Comparison of ENCODE assay signal across 24 mouse cellular contexts in the genomic region with DNA sequence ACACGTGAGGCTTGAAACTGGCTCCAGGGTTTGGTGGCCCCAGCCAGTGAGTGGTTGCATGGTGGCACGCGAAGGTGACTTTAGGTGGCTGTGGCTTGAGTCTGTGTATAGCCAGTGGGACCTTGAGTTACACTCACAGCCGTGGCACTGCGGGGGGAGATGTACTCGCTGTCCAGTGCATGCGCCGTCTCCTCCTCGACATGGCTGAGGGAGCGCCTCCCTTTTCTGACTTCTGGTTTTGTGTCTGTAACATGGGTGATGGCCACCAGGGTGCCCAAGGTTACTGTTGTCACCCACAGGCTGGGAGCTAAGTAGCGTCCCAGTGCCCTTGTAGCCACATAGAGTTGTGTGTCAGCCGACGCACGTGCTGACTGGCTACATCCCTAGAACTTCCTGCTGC. TPM values are rescaled to one million over a fixed set of nuclear protein-coding genes. Genes with fewer than 3 reads are reported as not detected.
DNase-seq lines count a peak whose midpoint lies in the region; ATAC-seq and TF ChIP-seq lines count a peak whose summit lies in the region.
"Had no signal": no experiment of that assay in that cellular context is flagged by ENCODE, and none has a peak within 500 bp of the region (broad histone marks: within the 10 kb centered on the region; RNA-seq: fewer than 3 reads in every experiment).

No protein-coding gene starts in this region.

- DNase-seq in heart, postnatal 4 days = no peak
- no peak for DNase-seq in midbrain, embryonic 11.5 days (ENCODE audit: low spot score, missing footprints)
- DNase-seq in embryonic facial prominence, embryonic 10.5 days (ENCODE audit: low spot score) = no peak
- DNase-seq in liver, embryonic 14.5 days (ENCODE audit: low read depth in 3 of 3, low spot score in 3 of 3) = no peak
- DNase-seq in frontal cortex, postnatal 36 days (ENCODE audit: low spot score in 2 of 2) = no peak
- no peak for DNase-seq in urinary bladder, postnatal 36 days (ENCODE audit: low spot score in 2 of 2)
- DNase-seq: B cell, adult 2 months; cerebellum, adult 2 months; cerebellum, postnatal 36 days; gastrocnemius, postnatal 36 days; kidney, adult 9 months; kidney, postnatal 4 days; layer of hippocampus, adult 9-11 months; left cerebral cortex, postnatal 4 days; lung, postnatal 10 days; spleen, adult 18-20 months had no signal

- no peak overlapping the region for H3K4me3 ChIP-seq in heart, embryonic 12.5 days
- H3K4me3 ChIP-seq in midbrain, embryonic 12.5 days = no peak overlapping the region
- no peak overlapping the region for H3K4me3 ChIP-seq in midbrain, embryonic 11.5 days (ENCODE audit: low read depth, low read length)
- no peak overlapping the region for H3K4me3 ChIP-seq in embryonic facial prominence, embryonic 10.5 days
- no peak overlapping the region for H3K4me3 ChIP-seq in liver, embryonic 14.5 days (ENCODE audit: insufficient read depth in 1 of 2, low read depth in 2 of 2, low read length in 2 of 2)
- H3K4me3 ChIP-seq: intestine, embryonic 15.5 days; left cerebral cortex, adult 2 months; myocyte; neural tube, embryonic 15.5 days; stomach, embryonic 15.5 days had no signal

- no peak for ATAC-seq in heart, embryonic 12.5 days (ENCODE audit: insufficient number of reproducible peaks, low FRiP score)
- ATAC-seq in midbrain, embryonic 12.5 days (ENCODE audit: low FRiP score, low read depth) = no peak
- no peak for ATAC-seq in midbrain, embryonic 11.5 days (ENCODE audit: low FRiP score)
- no peak for ATAC-seq in liver, embryonic 14.5 days (ENCODE audit: insufficient read depth)
- ATAC-seq: forebrain, embryonic 14.5 days had no signal

- H3K36me3 ChIP-seq in heart, embryonic 12.5 days = peaks cover 37% of the 10 kb centered on the region
- H3K36me3 ChIP-seq in midbrain, embryonic 12.5 days = peaks cover 28% of the 10 kb centered on the region
- no peaks in the 10 kb centered on the region; the same call in 1 of the 2 replicates for H3K36me3 ChIP-seq in midbrain, embryonic 11.5 days (ENCODE audit: control insufficient read depth, insufficient read depth, low read length)
- H3K36me3 ChIP-seq in embryonic facial prominence, embryonic 10.5 days (replicated peaks) = peaks cover 80% of the 10 kb centered on the region
- H3K36me3 ChIP-seq in liver, embryonic 14.5 days (replicated peaks; ENCODE audit: control insufficient read depth, insufficient read depth, low read depth) = peaks cover 3% of the 10 kb centered on the region

- 79% methylated on average over 14 of the region's 14 CpGs for WGBS in heart, embryonic 12.5 days
- 91% methylated on average over 14 of the region's 14 CpGs for WGBS in midbrain, embryonic 12.5 days
- 90% methylated on average over 14 of the region's 14 CpGs for whole genome bisulfite sequencing in midbrain, embryonic 11.5 days
- 92% methylated on average over 14 of the region's 14 CpGs for WGBS in embryonic facial prominence, embryonic 10.5 days
- 74% methylated on average over 14 of the region's 14 CpGs for WGBS in liver, embryonic 14.5 days (ENCODE audit: insufficient replicate concordance)

- no peaks in the 10 kb centered on the region for H3K27me3 ChIP-seq in heart, embryonic 12.5 days (replicated peaks)
- peaks cover 23% of the 10 kb centered on the region for H3K27me3 ChIP-seq in midbrain, embryonic 12.5 days
- H3K27me3 ChIP-seq in midbrain, embryonic 11.5 days (ENCODE audit: control insufficient read depth, insufficient read depth, low read length) = peaks cover 1% of the 10 kb centered on the region; the same call in 1 of the 2 replicates
- no peaks in the 10 kb centered on the region for H3K27me3 ChIP-seq in embryonic facial prominence, embryonic 10.5 days (replicated peaks; ENCODE audit: low read depth, poor library complexity, severe bottlenecking)
- no peaks in the 10 kb centered on the region for H3K27me3 ChIP-seq in liver, embryonic 14.5 days (ENCODE audit: control insufficient read depth, insufficient read depth, low read length)
- H3K27me3 ChIP-seq: intestine, embryonic 15.5 days; neural tube, embryonic 15.5 days; stomach, embryonic 15.5 days had no signal

- H3K9ac ChIP-seq in heart, embryonic 12.5 days = no peak overlapping the region; the same call in 1 of the 2 replicates
- H3K9ac ChIP-seq in midbrain, embryonic 12.5 days (replicated peaks) = no peak overlapping the region
- H3K9ac ChIP-seq in midbrain, embryonic 11.5 days (ENCODE audit: low read length) = no peak overlapping the region
- peak overlapping the region; percentile 63 for H3K9ac ChIP-seq in liver, embryonic 14.5 days (replicated peaks)
- H3K9ac ChIP-seq: intestine, embryonic 15.5 days; neural tube, embryonic 15.5 days; stomach, embryonic 15.5 days had no signal

- H3K4me2 ChIP-seq in heart, embryonic 12.5 days = peak overlapping the region; percentile 51
- H3K4me2 ChIP-seq in midbrain, embryonic 12.5 days (replicated peaks) = no peak overlapping the region
- H3K4me2 ChIP-seq in midbrain, embryonic 11.5 days = no peak overlapping the region
- H3K4me2 ChIP-seq in liver, embryonic 14.5 days (ENCODE audit: low read depth) = peak overlapping the region; percentile 90
- H3K4me2 ChIP-seq: intestine, embryonic 15.5 days; neural tube, embryonic 15.5 days; stomach, embryonic 15.5 days had no signal

- peaks cover 35% of the 10 kb centered on the region for H3K4me1 ChIP-seq in heart, embryonic 12.5 days (replicated peaks)
- H3K4me1 ChIP-seq in midbrain, embryonic 12.5 days = peaks cover 8% of the 10 kb centered on the region; the same call in 1 of the 2 replicates
- H3K4me1 ChIP-seq in midbrain, embryonic 11.5 days (ENCODE audit: control insufficient read depth, insufficient read depth, low read length) = peaks cover 5% of the 10 kb centered on the region
- peaks cover 16% of the 10 kb centered on the region for H3K4me1 ChIP-seq in embryonic facial prominence, embryonic 10.5 days
- H3K4me1 ChIP-seq in liver, embryonic 14.5 days (replicated peaks; ENCODE audit: control insufficient read depth in 2 of 2, insufficient read depth in 2 of 2, low read length in 1 of 2) = peaks cover 56 to 60% of the 10 kb centered on the region in 2 experiments
- H3K4me1 ChIP-seq: intestine, embryonic 15.5 days; stomach, embryonic 15.5 days had no signal

- no peaks in the 10 kb centered on the region for H3K9me3 ChIP-seq in heart, embryonic 12.5 days (replicated peaks)
- H3K9me3 ChIP-seq in midbrain, embryonic 12.5 days = no peaks in the 10 kb centered on the region
- no peaks in the 10 kb centered on the region for H3K9me3 ChIP-seq in midbrain, embryonic 11.5 days (ENCODE audit: control insufficient read depth, low read length)
- no peaks in the 10 kb centered on the region for H3K9me3 ChIP-seq in embryonic facial prominence, embryonic 10.5 days
- no peaks in the 10 kb centered on the region for H3K9me3 ChIP-seq in liver, embryonic 14.5 days (ENCODE audit: control insufficient read depth, low read length)
- H3K9me3 ChIP-seq: intestine, embryonic 15.5 days; neural tube, embryonic 15.5 days; stomach, embryonic 15.5 days had no signal

- TF ChIP-seq CTCF in liver, embryonic 14.5 days (IDR thresholded peaks at IDR 0.05; ENCODE audit: low read depth) = peak; percentile 50

- TF ChIP-seq EP300 in liver, embryonic 14.5 days (IDR thresholded peaks at IDR 0.05; ENCODE audit: low read depth) = no peak

- peak overlapping the region; percentile 42 for H3K27ac ChIP-seq in heart, embryonic 12.5 days (ENCODE audit: poor library complexity, severe bottlenecking)
- peak overlapping the region; percentile 58; the same call in 1 of the 2 replicates for H3K27ac ChIP-seq in midbrain, embryonic 12.5 days (replicated peaks)
- no peak overlapping the region for H3K27ac ChIP-seq in midbrain, embryonic 11.5 days (ENCODE audit: low read depth, low read length)
- H3K27ac ChIP-seq in embryonic facial prominence, embryonic 10.5 days (replicated peaks) = peak overlapping the region; percentile 65; the same call in 1 of the 2 replicates
- peak overlapping the region; percentile 87 for H3K27ac ChIP-seq in liver, embryonic 14.5 days
- H3K27ac ChIP-seq: intestine, embryonic 15.5 days; left cerebral cortex, adult 2 months; neural tube, embryonic 15.5 days; stomach, embryonic 15.5 days had no signal

RNA-seq across cellular contexts. Expression of a gene that starts 19.1 kb away (rescaled TPM):
- 21.9 and 22.8 TPM in 2 replicates for polyA plus RNA-seq in heart, embryonic 12.5 days (2016; fragmentation: Nextera tagmentation; extraction: Ambion mirVana)
- total RNA-seq in heart, postnatal 4 days (2021) = 10 to 100 TPM; 18.4 to 21.7 TPM
- 26.7 and 29.5 TPM in 2 replicates for polyA plus RNA-seq in midbrain, embryonic 12.5 days (2016; fragmentation: Nextera tagmentation; extraction: Ambion mirVana)
- 23.0 and 24.5 TPM in 2 replicates for polyA plus RNA-seq in midbrain, embryonic 11.5 days (2014; fragmentation: Nextera tagmentation; extraction: Ambion mirVana)
- 37.5 and 38.5 TPM in 2 replicates for polyA plus RNA-seq in embryonic facial prominence, embryonic 10.5 days (2016; fragmentation: Nextera tagmentation; extraction: Ambion mirVana)
- 6.7 and 6.8 TPM in 2 replicates for polyA plus RNA-seq in liver, embryonic 14.5 days (2012; rRNA removed)
- 10.9 and 11.1 TPM in 2 replicates for polyA plus RNA-seq in liver, embryonic 14.5 days (2014; fragmentation: Nextera tagmentation; extraction: Ambion mirVana)

Comparison
In these comparisons a context has a peak if more than half of its experiments do, and no peak if none do; other contexts are left out.
1. H3K4me2 ChIP-seq: peak in heart, embryonic 12.5 days (single experiment) and liver, embryonic 14.5 days (single experiment); none in midbrain, embryonic 12.5 days (single experiment) and midbrain, embryonic 11.5 days (single experiment).